Mouse (Mus musculus): ENCODE results near the gene Nr4a3. TPM values are rescaled to one million over a fixed set of nuclear protein-coding genes. Genes with fewer than 3 reads are reported as not detected.

Nr4a3 gene
- polyA plus RNA-seq, 1 experiment from 2014 or later = 0.10 TPM

GRCm38 (mm10) chr4:48051086-48051673, 6.2 kb downstream of the Nr4a3 start:
- no peak; the same call in 1 of the 2 replicates for ATAC-seq (ENCODE audit: insufficient read depth, low FRiP score, low read depth)
- H3K4me1 ChIP-seq = peaks cover 36% of the 10 kb centered on the region
- peaks cover 82% of the 10 kb centered on the region for H3K27me3 ChIP-seq (replicated peaks)
- peak overlapping the region; percentile 36 for H3K4me3 ChIP-seq (replicated peaks)
- H3K27ac ChIP-seq = no peak overlapping the region
- H3K9me3 ChIP-seq = no peaks in the 10 kb centered on the region
- H3K9ac ChIP-seq = no peak overlapping the region
- no peaks in the 10 kb centered on the region for H3K36me3 ChIP-seq
- WGBS = 16% methylated on average over 19 of the region's 19 CpGs
- peak overlapping the region; percentile 65 for H3K4me2 ChIP-seq

- H3K9ac ChIP-seq = no peak overlapping the region
- peaks cover 82% of the 10 kb centered on the region for H3K27me3 ChIP-seq (replicated peaks)
- H3K36me3 ChIP-seq = no peaks in the 10 kb centered on the region
- no peaks in the 10 kb centered on the region for H3K9me3 ChIP-seq
- H3K4me1 ChIP-seq = peaks cover 31% of the 10 kb centered on the region
- ATAC-seq (ENCODE audit: insufficient read depth, low FRiP score, low read depth) = 0 out of 2 replicates have a peak, but pooled peaks have one; percentile 18
- no peak overlapping the region for H3K27ac ChIP-seq
- peak overlapping the region; percentile 36 for H3K4me3 ChIP-seq (replicated peaks)
- H3K4me2 ChIP-seq = peak overlapping the region; percentile 65
- WGBS = 2% methylated on average over 37 of the region's 37 CpGs
These were observed 6.7 kb downstream of the Nr4a3 start for GRCm38 (mm10) chr4:48051674-48052121.

GRCm38 (mm10) chr4:48061716-48062115, 16.8 kb downstream of the Nr4a3 start:
- 54% methylated on average over 8 of the region's 8 CpGs for WGBS
- no peak for ATAC-seq (ENCODE audit: insufficient read depth, low FRiP score, low read depth)

GRCm38 (mm10) chr4:48064311-48064710, 19.4 kb downstream of the Nr4a3 start:
- H3K27ac ChIP-seq = no peak overlapping the region
- WGBS = 52% methylated on average over 4 of the region's 4 CpGs
- H3K4me2 ChIP-seq = no peak overlapping the region
- H3K36me3 ChIP-seq = no peaks in the 10 kb centered on the region
- no peak overlapping the region for H3K4me3 ChIP-seq (replicated peaks)
- no peaks in the 10 kb centered on the region for H3K4me1 ChIP-seq
- no peaks in the 10 kb centered on the region for H3K9me3 ChIP-seq
- ATAC-seq (ENCODE audit: insufficient read depth, low FRiP score, low read depth) = no peak
- H3K27me3 ChIP-seq (replicated peaks) = no peaks in the 10 kb centered on the region
- H3K9ac ChIP-seq = no peak overlapping the region

More at GRCm38 (mm10) chr4:48061716-48062115, 16.8 kb downstream of the Nr4a3 start:
- Histone ChIP-seq H3K9me3 (no peaks in the 10 kb centered on the region), H3K4me1 (no peaks in the 10 kb centered on the region), H3K27ac (no peak overlapping the region), H3K4me2 (no peak overlapping the region), H3K27me3 (replicated peaks) (peaks cover 6% of the 10 kb centered on the region; the same call in 1 of the 2 replicates), H3K9ac (no peak overlapping the region), H3K4me3 (replicated peaks) (no peak overlapping the region), H3K36me3 (no peaks in the 10 kb centered on the region)

GRCm38 (mm10) chr4:48066676-48067075, 21.7 kb downstream of the Nr4a3 start:
- Histone ChIP-seq H3K4me3 (replicated peaks) (no peak overlapping the region), H3K4me1 (no peaks in the 10 kb centered on the region), H3K27me3 (replicated peaks) (no peaks in the 10 kb centered on the region), H3K9me3 (no peaks in the 10 kb centered on the region), H3K4me2 (no peak overlapping the region), H3K36me3 (no peaks in the 10 kb centered on the region), H3K27ac (no peak overlapping the region), H3K9ac (no peak overlapping the region)
- 82% methylated on average over 2 of the region's 2 CpGs for WGBS
- no peak for ATAC-seq (ENCODE audit: insufficient read depth, low FRiP score, low read depth)

- no peak for ATAC-seq (ENCODE audit: insufficient read depth, low FRiP score, low read depth)
- Histone ChIP-seq H3K27me3 (replicated peaks) (no peaks in the 10 kb centered on the region), H3K4me2 (no peak overlapping the region), H3K27ac (no peak overlapping the region), H3K4me3 (replicated peaks) (no peak overlapping the region), H3K9ac (no peak overlapping the region), H3K9me3 (no peaks in the 10 kb centered on the region), H3K4me1 (no peaks in the 10 kb centered on the region), H3K36me3 (no peaks in the 10 kb centered on the region)
- 72% methylated on average over 7 of the region's 7 CpGs for WGBS
These were observed 24.2 kb downstream of the Nr4a3 start for GRCm38 (mm10) chr4:48069111-48069510.

- Histone ChIP-seq H3K4me3 (replicated peaks) (no peak overlapping the region), H3K36me3 (no peaks in the 10 kb centered on the region), H3K9me3 (no peaks in the 10 kb centered on the region), H3K4me2 (no peak overlapping the region), H3K9ac (no peak overlapping the region), H3K4me1 (0 out of 2 replicates have a peak, but pooled peaks cover 6% of the 10 kb centered on the region), H3K27ac (no peak overlapping the region), H3K27me3 (replicated peaks) (no peaks in the 10 kb centered on the region)
- WGBS = 83% methylated on average over 3 of the region's 3 CpGs
- ATAC-seq (ENCODE audit: insufficient read depth, low FRiP score, low read depth) = no peak
These were observed 27.1 kb downstream of the Nr4a3 start for GRCm38 (mm10) chr4:48072006-48072405.

GRCm38 (mm10) chr4:48073325-48073724, 28.4 kb downstream of the Nr4a3 start:
- 86% methylated on average over 6 of the region's 6 CpGs for WGBS
- no peak for ATAC-seq (ENCODE audit: insufficient read depth, low FRiP score, low read depth)
- Histone ChIP-seq H3K9ac (no peak overlapping the region), H3K4me1 (peaks cover 10% of the 10 kb centered on the region; the same call in 1 of the 2 replicates), H3K4me2 (no peak overlapping the region), H3K36me3 (no peaks in the 10 kb centered on the region), H3K27me3 (replicated peaks) (no peaks in the 10 kb centered on the region), H3K27ac (no peak overlapping the region), H3K9me3 (no peaks in the 10 kb centered on the region), H3K4me3 (replicated peaks) (no peak overlapping the region)

- Histone ChIP-seq H3K9ac (no peak overlapping the region), H3K4me2 (no peak overlapping the region), H3K9me3 (no peaks in the 10 kb centered on the region), H3K4me3 (replicated peaks) (no peak overlapping the region), H3K27me3 (replicated peaks) (no peaks in the 10 kb centered on the region), H3K27ac (no peak overlapping the region), H3K4me1 (peaks cover 13% of the 10 kb centered on the region; the same call in 1 of the 2 replicates), H3K36me3 (no peaks in the 10 kb centered on the region)
- WGBS = 79% methylated on average over 5 of the region's 5 CpGs
- ATAC-seq (ENCODE audit: insufficient read depth, low FRiP score, low read depth) = no peak
These were observed 29.7 kb downstream of the Nr4a3 start for GRCm38 (mm10) chr4:48074451-48075240.

GRCm38 (mm10) chr4:48076693-48077471, 31.9 kb downstream of the Nr4a3 start:
- Histone ChIP-seq H3K4me1 (peaks cover 13% of the 10 kb centered on the region; the same call in 1 of the 2 replicates), H3K9ac (no peak overlapping the region), H3K4me2 (no peak overlapping the region), H3K27me3 (replicated peaks) (no peaks in the 10 kb centered on the region), H3K27ac (no peak overlapping the region), H3K9me3 (no peaks in the 10 kb centered on the region), H3K4me3 (replicated peaks) (no peak overlapping the region), H3K36me3 (no peaks in the 10 kb centered on the region)
- WGBS = 57% methylated on average over 13 of the region's 13 CpGs
- ATAC-seq (ENCODE audit: insufficient read depth, low FRiP score, low read depth) = 0 out of 2 replicates have a peak, but pooled peaks have one; percentile 18

GRCm38 (mm10) chr4:48078213-48078612, 33.3 kb downstream of the Nr4a3 start:
- Histone ChIP-seq H3K36me3 (no peaks in the 10 kb centered on the region), H3K9me3 (no peaks in the 10 kb centered on the region), H3K9ac (no peak overlapping the region), H3K4me1 (peaks cover 13% of the 10 kb centered on the region; the same call in 1 of the 2 replicates), H3K4me2 (peak overlapping the region; percentile 8; the same call in 1 of the 2 replicates), H3K27me3 (replicated peaks) (no peaks in the 10 kb centered on the region), H3K4me3 (replicated peaks) (no peak overlapping the region), H3K27ac (no peak overlapping the region)
- no peak for ATAC-seq (ENCODE audit: insufficient read depth, low FRiP score, low read depth)
- 4% methylated on average over 4 of the region's 4 CpGs for WGBS

Measured in stomach, embryonic 15.5 days (tissue).